Mouse (Mus musculus) CH12F3 (cell line): ENCODE data around the gene Tnr.

Experiments
- in situ Hi-C: fragments of 300-500 bp; cut with MboI; formaldehyde crosslinking; loops from 2 replicates; pipeline ENCODE4 v1.14.3; 2020; ENCODE audit warnings: low sequenced_read_pairs

The Tnr gene

DNA sequence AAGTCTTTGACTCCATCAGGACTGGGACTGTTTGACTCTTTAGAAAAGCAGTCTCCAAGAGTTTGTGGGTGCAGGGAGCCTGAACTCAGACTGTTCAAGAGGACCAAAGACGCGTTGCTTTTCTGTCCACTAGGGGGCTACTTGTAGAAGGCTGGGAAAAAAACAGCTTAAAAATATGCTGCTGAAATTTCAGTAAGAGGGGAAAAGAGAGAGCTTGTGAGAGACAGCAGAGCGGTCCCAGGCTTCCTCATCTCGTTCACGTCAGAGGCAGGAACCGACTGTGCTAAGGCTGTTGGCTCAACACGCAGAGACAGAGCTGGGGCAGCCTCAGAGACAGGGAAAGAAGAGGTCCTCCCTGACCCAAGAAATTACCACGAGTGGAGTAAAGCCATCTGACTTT is at the start of gene Tnr:
Gene Tnr (plus strand): TSS at position 192 of the 400 bp plus-strand sequence.
- in situ Hi-C loops: no loop called here

DNA sequence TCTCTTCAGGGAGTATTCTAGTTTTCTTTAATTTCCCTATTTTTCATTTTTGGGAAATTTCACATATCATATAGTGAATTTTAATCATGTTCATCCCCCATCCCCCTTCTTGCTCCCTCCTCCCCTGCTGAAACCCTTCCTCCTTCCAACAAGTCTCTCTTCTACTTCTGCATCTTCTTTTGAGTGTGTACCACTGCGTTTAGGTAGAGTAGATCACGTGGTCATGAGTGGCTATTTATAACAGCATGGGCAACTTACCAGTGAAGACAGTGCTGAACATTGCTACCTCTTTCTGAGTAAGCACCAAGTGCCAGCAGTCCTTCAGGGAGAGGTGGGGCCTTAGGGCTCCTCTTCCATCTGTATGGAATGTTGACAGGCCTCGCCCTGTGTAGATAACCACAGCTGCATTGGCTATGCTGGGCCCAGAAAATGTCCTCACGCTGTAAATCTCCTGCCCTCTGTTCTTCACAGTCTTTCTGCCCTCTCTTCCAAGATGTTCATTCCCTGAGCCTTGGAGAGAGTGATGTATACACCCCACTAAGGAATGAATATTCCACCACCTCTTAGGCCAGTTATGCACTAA is 33.6 kb upstream of the Tnr start:
- in situ Hi-C loops: no loop called here

DNA sequence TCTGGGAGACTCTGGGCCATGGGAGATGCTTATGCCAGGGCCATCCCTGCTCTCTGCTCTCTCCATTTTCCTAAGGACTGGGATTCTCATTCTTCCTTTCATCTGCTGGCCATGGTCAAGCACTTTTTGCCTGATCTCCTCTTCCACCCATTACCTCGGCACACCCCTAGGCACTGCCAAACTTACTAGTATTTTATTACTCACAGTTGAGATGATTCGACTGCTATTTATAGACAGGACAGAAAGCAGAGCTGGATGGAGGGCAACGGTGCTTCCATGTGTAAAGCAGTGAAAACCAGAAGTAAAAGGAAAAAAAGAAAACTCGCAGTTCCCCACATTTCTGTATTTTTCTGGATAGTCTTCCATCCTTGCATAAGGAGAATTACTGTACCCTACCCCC is 31.0 kb upstream of the Tnr start:
- in situ Hi-C loops: no loop called here

DNA sequence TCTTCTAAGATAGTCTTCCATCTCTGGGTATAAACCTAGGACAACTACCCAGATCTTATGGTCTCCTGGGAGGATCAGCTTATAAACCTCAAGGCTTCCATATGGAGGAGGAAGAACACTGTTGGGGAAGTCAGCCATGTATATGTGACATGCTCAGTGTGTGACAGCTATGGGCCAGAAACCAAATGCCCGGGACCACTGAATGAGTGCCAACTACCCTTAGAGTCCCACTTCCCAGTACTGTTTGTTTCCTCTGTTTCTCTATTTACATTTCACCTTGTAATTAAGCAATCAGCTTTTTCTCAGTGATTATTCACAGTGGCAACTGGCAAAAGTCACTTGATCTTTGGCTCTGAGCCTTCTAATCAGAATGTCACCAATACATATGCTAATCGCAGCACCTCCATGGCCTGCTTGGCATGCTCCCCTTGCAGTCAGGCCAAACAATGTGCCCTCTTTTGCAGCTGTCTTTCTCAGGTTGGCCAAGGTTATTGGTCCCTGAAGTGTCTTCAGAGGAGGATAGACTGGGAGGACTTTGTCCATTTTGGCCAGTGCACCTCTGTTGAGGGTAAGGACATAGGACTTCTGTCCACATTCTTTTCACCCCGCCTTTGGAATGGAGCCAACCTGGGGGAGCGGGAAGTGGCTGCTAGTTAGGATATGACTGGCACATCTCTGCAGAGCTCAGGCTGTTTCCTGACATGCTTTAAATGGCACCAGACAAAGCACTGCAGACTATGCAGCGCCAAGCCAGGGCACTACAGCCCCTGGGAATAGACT is 29.7 kb upstream of the Tnr start:
- in situ Hi-C loops: no loop called here

DNA sequence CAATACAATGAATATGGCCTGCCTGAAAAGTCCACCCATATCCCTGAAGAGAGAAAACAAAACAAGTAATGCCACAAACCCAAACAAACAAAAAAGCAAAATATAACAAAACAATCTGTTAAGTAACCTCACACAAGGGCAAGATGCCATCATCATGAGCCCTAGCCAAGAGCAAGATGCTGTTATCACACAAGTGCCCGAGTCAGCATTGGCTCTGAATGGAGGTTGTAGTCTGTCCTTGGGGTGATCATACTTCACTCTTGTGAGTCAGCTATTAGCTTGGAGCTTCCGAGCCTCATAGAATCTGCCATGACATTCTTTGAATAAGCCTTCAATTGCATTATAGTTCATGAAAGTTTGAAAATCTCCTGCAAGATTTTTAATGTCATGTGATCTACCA is 25.3 kb upstream of the Tnr start:
- in situ Hi-C loops: no loop called here

- in situ Hi-C loops: no loop called here
These were observed 23.6 kb upstream of the Tnr start for GRCm38 (mm10) chr1:159499806-159500460.

GRCm38 (mm10) chr1:159501911-159502310 is 21.7 kb upstream of the Tnr start:
- in situ Hi-C loops: no loop called here

DNA sequence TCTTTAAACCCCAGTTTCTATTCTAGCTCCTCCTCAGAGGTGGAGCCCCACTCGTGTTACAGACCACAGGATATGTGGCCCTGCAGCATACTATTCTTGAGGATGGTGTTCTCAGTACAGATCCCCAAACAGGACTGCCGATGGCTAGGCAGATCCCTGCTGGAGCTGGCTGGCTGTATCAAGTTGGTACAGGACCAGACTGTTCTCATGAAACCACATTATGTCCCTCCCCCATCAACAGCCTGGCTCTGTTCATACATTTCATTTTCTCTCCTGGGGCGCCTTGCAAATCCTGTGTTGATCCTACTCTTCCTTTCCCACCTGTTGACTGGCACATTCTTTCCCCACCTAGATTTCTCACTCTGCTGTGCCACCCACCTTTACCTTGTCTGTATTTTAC is 12.9 kb upstream of the Tnr start:
- in situ Hi-C loops: no loop called here

DNA sequence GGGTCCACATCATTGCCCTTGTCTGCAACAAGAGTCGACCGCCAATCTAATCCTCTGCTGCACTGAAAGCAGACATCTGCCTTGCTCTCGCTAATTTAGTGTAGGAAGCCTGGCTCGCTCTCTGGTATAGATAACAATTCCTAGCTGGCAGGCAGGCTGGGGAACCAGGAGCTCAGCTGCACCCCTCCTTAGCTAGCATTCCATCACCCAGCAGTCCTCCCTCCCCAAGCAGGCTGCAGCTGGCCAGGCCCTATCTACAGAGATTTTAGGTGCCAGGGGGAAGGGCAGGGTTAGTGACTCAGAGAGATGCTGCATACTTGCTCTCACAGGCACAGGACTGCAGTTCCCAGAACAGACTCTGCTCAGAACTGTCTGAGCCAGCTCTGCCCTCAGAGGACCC is 5.9 kb upstream of the Tnr start:
- in situ Hi-C loops: no loop called here

- in situ Hi-C loops: no loop called here
These were observed 4.4 kb upstream of the Tnr start for GRCm38 (mm10) chr1:159519206-159519605.

- in situ Hi-C loops: no loop called here
These were observed 500 bp upstream of the Tnr start for GRCm38 (mm10) chr1:159523069-159523468.

DNA sequence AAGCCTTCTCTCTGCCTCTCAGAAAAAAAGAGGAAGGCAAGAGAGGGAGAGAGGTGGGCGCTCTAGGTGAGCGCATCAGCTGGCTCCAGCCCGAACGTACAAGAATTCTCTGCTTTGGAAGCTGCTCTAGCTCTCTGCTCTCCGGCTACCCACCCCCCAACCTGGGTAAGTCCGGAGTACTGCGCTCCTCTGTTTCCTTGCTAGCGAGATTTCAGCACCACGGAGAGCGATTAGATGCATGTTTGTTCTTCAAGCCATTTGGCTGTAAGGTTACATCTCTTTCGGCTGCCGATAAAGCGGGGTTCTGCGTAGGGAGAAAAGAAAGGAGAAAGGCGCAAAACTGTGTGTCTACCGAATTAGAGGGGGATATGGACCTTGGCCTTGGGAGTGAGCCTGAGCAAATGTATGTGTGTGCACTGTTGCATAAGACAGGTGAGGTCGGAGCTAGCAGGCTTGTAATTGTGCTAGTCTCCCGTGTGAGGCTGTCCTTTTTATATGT is 531 bp downstream of the Tnr start:
- in situ Hi-C loops: no loop called here

DNA sequence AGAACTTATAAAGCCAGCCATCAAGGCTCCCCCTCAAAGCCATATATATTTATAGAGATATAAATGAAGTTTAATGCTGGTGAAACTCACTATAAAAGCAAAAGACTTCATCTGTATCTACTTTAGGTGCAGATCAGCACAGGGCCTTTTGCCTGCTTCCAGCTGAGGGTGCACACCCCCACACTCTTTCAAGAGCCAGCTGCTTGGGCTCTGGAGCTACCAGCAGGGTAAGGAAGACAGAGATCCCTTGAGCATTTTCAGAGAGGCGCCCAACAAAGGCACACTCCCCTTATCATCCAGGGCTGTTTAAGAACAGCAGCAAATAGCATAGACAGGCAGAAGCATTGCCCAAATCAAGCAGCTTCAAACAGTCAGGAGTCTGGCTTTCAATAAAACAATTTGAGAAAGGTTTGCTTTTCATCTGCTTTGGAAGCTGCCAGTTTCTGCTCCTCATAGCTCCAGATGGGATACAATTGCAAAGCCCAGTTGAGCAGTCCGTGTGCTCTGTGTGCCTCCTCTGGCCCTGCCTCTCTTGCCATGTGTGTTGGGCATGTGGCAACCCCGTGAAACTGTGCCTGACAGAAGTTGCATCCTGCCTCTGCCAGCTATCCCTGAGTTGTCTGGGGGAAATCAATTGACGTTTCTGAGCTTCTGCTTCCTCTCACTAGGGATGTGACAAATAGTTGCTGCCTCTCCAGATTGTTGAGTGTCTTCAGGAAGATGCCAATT is 9.4 kb downstream of the Tnr start:
- in situ Hi-C loops: no loop called here

- in situ Hi-C loops: no loop called here
These were observed 12.0 kb downstream of the Tnr start for GRCm38 (mm10) chr1:159535582-159535981.

DNA sequence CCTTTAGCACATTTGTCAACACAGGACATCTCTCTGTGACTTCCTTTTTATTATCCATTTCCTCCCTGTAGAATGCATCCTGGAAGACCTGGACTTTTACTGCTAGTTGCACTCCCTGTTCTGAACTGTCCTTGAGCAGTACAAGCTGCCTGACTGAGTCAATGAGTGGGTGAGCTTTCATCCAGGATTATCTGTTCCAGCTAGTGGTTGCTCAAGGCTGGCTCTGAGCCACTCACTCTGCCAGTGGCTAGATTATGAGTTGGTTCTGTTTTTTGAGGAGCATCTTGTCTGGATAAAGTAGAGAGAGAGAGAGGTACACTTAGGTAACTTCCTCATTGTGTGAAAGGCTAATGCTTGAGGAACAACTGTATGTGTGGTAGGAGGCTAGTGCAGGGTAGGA is 14.0 kb downstream of the Tnr start:
- in situ Hi-C loops: no loop called here

DNA sequence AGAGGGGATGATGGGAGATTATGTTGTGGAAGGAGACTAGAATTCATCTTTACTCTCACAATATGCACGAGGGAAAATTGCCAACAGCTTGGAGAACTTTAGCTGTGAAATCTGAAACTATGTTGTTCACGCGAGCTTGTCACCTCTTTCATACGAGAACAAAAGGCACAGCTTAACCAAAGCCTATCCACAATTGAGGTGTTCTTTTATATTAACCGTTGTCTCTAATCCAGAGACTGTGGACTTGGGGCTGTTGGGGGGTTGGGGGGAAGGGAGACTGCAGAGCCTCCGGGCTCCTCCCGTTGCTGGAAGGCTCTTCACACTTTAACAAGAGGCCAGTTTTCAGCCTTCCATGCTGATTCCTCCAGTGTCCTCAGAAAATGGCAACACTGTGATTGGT is 14.5 kb downstream of the Tnr start:
- in situ Hi-C loops: no loop called here

GRCm38 (mm10) chr1:159545470-159546145 is 22.0 kb downstream of the Tnr start:
- in situ Hi-C loops: no loop called here

- in situ Hi-C loops: no loop called here
These were observed 27.5 kb downstream of the Tnr start for GRCm38 (mm10) chr1:159551036-159551435.

DNA sequence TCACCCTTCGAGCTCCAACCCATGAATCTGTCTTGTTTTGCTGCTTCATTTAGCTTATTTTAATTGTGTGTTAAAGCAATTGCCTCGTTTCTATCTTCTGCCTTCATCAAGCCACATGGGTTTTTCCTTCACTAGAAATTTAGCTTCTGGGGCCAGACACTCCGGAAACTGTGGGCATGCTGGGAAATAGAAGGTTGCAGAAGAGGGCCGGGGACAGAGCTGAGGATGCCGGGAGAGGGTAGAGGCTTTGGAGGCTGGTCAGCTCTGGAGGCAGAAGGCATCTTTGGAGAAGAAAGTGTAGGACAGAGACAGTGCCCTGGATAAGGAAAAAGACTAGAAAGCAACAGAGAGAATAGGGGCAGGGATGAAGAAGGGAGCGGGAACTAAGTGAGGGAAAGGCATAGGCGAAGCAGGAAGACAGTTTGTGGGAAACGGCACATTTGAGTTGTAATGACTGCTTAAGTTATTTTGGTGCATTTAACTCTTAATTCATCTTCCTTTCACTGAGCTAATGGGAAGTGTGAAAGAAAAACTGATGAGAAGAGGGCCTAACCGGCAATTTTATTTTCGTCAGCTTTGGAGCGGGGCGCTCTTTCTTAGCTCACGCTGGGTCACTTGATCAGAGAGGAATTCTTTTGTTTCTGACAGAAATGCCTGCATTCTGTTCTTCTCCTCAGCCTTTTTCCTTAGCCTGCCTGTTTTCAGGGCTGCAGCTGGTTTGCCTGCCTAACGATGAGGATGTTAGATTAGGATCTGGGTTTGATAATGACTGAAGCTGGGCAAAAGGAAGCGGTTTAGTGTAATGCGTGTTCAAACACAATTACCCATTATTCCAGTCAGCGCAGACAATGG is 28.2 kb downstream of the Tnr start:
- in situ Hi-C loops: no loop called here

DNA sequence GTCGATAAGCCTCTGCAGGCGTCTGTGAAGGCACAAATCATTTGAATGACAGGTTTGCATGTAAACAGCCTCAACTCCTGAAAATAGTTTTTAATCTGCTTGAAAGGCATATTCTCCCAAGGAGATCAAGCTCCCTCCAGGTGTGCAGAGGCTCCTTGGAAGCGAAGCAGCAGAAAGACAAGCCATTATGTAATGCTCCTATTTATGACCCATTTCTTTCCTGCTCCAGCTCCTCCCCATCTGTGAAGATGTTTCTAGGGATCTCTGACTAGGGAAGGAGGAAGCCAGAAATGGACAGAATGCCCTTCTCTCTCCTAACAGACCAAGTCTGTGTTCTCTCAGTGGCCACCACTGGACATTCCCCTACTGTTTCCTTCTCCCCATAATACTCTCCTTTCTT is 38.0 kb downstream of the Tnr start:
- in situ Hi-C loops: no loop called here
